Mouse (Mus musculus) liver, adult 2 months (tissue): ENCODE measurements at regions not wholly inside any gene's neighbourhood (a gene's known extent, or its start where the extent isn't known, plus 50 kb on each side); places are given as distances from the start of the nearest gene placed in this dataset.

Source experiments
- CTCF ChIP-seq: fragments of 200-500 bp; IDR thresholded peaks from 2 replicates; pipeline ENCODE4 v1.5.1; 2011; ENCODE audit warnings: low read depth, low read length, control low read depth
- POLR2A ChIP-seq: fragments of 200-500 bp; IDR thresholded peaks from 2 replicates; pipeline ENCODE4 v1.6.1; 2011; ENCODE audit warnings: low read length, control low read depth; ENCODE audit not compliant: insufficient read depth; ENCODE audit errors: extremely low read depth

GRCm38 (mm10) chr9:46738634-46739033 lies 259.9 kb upstream of the Gm4791 start:
- TF ChIP-seq CTCF = no peak
- no peak for TF ChIP-seq POLR2A
